ENCODE assay signal across 12 mouse cellular contexts in genomic region chr7:84564236-84564635, GRCm38 (mm10).
"Had no signal": no experiment of that assay in that cellular context is flagged by ENCODE, and none has a peak within 500 bp of the region (broad histone marks: within the 10 kb centered on the region; RNA-seq: fewer than 3 reads in every experiment).

No protein-coding gene starts in this region.

- DNase-seq: liver, postnatal 0 days; lung, adult 2 months; lung, postnatal 14 days; lung, postnatal 36 days; retina, postnatal 1 day; right cerebral cortex, adult 18-20 months; right cerebral cortex, postnatal 25 days; right cerebral cortex, postnatal 4 days; spleen, adult 18-20 months; thymus, adult 18-20 months; thymus, postnatal 14 days; thymus, postnatal 36 days had no signal
